Mouse (Mus musculus) layer of hippocampus, adult 18-20 months (tissue): ENCODE measurements at regions not wholly inside any gene's neighbourhood (a gene's known extent, or its start where the extent isn't known, plus 50 kb on each side); places are given as distances from the start of the nearest gene placed in this dataset.
A peak's percentile ranks its signal among the peaks of the same experiment; 100 is the strongest.

Source experiments
- DNase-seq, 2 experiments: peaks; one replicate each; pipeline ENCODE4 v3.0.0; 2022; ENCODE audit warnings: low spot score in 2 of 2

- no peak for DNase-seq
These were observed 182.4 kb downstream of the Tm2d1 start for GRCm38 (mm10) chr4:98200701-98201100.

- no peak for DNase-seq
These were observed 192.8 kb downstream of the Tm2d1 start for GRCm38 (mm10) chr4:98190318-98190717.

- no peak for DNase-seq
These were observed 193.2 kb downstream of the Tm2d1 start for GRCm38 (mm10) chr4:98189894-98190293.

- no peak for DNase-seq
These were observed 194.2 kb downstream of the Tm2d1 start for GRCm38 (mm10) chr4:98188944-98189343.

GRCm38 (mm10) chr4:98187038-98187437, 196.1 kb downstream of the Tm2d1 start:
- DNase-seq, result no peak

GRCm38 (mm10) chr4:98182053-98182355, 201.1 kb downstream of the Tm2d1 start:
- DNase-seq, result peak in 1 of 2 experiments; percentile 39

- DNase-seq, result peak; percentile 7 to 54
These were observed 201.7 kb downstream of the Tm2d1 start for GRCm38 (mm10) chr4:98181185-98182052.

- no peak for DNase-seq
These were observed 202.8 kb downstream of the Tm2d1 start for GRCm38 (mm10) chr4:98180336-98180735.
